Mouse (Mus musculus) kidney, adult 2 months (tissue): ENCODE results near the gene Ermp1.

Experiments
- CTCF ChIP-seq: fragments of 200-500 bp; conservative IDR thresholded peaks from 2 replicates; pipeline ENCODE4 v1.5.1; 2011; ENCODE audit warnings: low read depth, mild to moderate bottlenecking, control low read depth, low read length, moderate library complexity, mixed read lengths; ENCODE audit not compliant: insufficient read depth, insufficient read length
- POLR2A ChIP-seq: fragments of 200-500 bp; IDR thresholded peaks from one replicate; pipeline ENCODE4 v1.6.1; 2011; ENCODE audit warnings: low read depth, low read length, control low read depth

GRCm38 (mm10) chr19:29607521-29607920, 40.7 kb downstream of the Ermp1 start:
- TF ChIP-seq CTCF (no peak), POLR2A (no peak)
